Mouse (Mus musculus) hindbrain, embryonic 14.5 days (tissue): Measurements from ENCODE around the gene Akt1s1. TPM values are rescaled to one million over a fixed set of nuclear protein-coding genes. Genes with fewer than 3 reads are reported as not detected.

Experiments
- ATAC-seq: fragments of 200-750 bp; cut with Nextera tagmentation; 2 replicates; pipeline ENCODE4 v1.8.0; 2017; ENCODE audit warnings: moderate number of reproducible peaks, mild to moderate bottlenecking, moderate TSS enrichment, moderate library complexity; ENCODE audit not compliant: low FRiP score
- DNase-seq: peaks from one replicate; pipeline ENCODE4 v3.0.0-alpha.2; 2015; ENCODE audit warnings: low spot score
- H3K27ac ChIP-seq: fragments of 300-500 bp; sonication (generic); 2 replicates; pipeline ENCODE4 v1.5.1; 2014; ENCODE audit warnings: mild to moderate bottlenecking, moderate library complexity
- H3K27me3 ChIP-seq: fragments of 300-500 bp; sonication (generic); 2 replicates; pipeline ENCODE4 v1.6.1; 2014; ENCODE audit warnings: mild to moderate bottlenecking, low read length, mixed read lengths; ENCODE audit not compliant: control insufficient read depth, insufficient read depth
- H3K36me3 ChIP-seq: fragments of 300-500 bp; sonication (generic); replicated peaks from 2 replicates; pipeline ENCODE4 v1.6.1; 2014; ENCODE audit not compliant: control insufficient read depth, insufficient read depth
- H3K4me1 ChIP-seq: fragments of 300-500 bp; sonication (generic); replicated peaks from 2 replicates; pipeline ENCODE4 v1.6.1; 2014; ENCODE audit warnings: antibody characterized with exemption, low read length, mixed read lengths; ENCODE audit not compliant: control insufficient read depth, insufficient read depth
- H3K4me2 ChIP-seq: fragments of 300-500 bp; sonication (generic); replicated peaks from 2 replicates; pipeline ENCODE4 v1.6.1; 2014; ENCODE audit warnings: mild to moderate bottlenecking, moderate library complexity
- H3K4me3 ChIP-seq: fragments of 300-500 bp; sonication (generic); replicated peaks from 2 replicates; pipeline ENCODE4 v1.5.1; 2014; ENCODE audit warnings: mild to moderate bottlenecking, low read length
- H3K9ac ChIP-seq: fragments of 300-500 bp; sonication (generic); 2 replicates; pipeline ENCODE4 v1.6.1; 2014
- H3K9me3 ChIP-seq: fragments of 300-500 bp; sonication (generic); 2 replicates; pipeline ENCODE4 v1.6.1; 2016; ENCODE audit warnings: low read length; ENCODE audit not compliant: control insufficient read depth
- WGBS: fragments of 180-500 bp; shearing (Covaris S2); extraction: QIAGEN DNeasy Blood & Tissue Kit; methylation state at CpG from one replicate; pipeline ENCODE4 v1.1.7; 2014; 5-methylcytosine and 5-hydroxymethylcytosine counted together
- polyA plus RNA-seq: library from polyadenylated mRNA; unstranded; fragments of >200 nt; fragmentation: Nextera tagmentation; extraction: Ambion mirVana; gene quantifications from 2 replicates; pipeline ENCODE4 v1.2.1, GENCODE M21; 2014

Gene Akt1s1
- polyA plus RNA-seq, 1 experiment from 2014 or later = 59.1 TPM

GRCm38 (mm10) chr7:44891611-44892010 is 42.8 kb downstream of the Akt1s1 start:
- Histone ChIP-seq H3K4me2 (peak overlapping the region; percentile 91), H3K9ac (peak overlapping the region; percentile 92), H3K36me3 (peaks cover 32% of the 10 kb centered on the region), H3K9me3 (no peaks in the 10 kb centered on the region), H3K4me1 (peaks cover 45% of the 10 kb centered on the region), H3K27ac (peak overlapping the region; percentile 96), H3K4me3 (peak overlapping the region; percentile 90), H3K27me3 (no peaks in the 10 kb centered on the region)
- ATAC-seq (no peak), DNase-seq (no peak)
- 15% methylated on average over 6 of the region's 6 CpGs for WGBS

GRCm38 (mm10) chr7:44892276-44892921 is 43.6 kb downstream of the Akt1s1 start, which contains the start of gene Med25:
Med25 (minus strand) TSS chr7:44892712.
- Histone ChIP-seq H3K27ac (peak within 1 kb of the TSS; percentile 96), H3K36me3 (peaks cover 25% of the 10 kb centered on the region), H3K4me1 (peaks cover 53% of the 10 kb centered on the region), H3K9me3 (no peaks in the 10 kb centered on the region), H3K9ac (peak within 1 kb of the TSS; percentile 92), H3K27me3 (no peaks in the 10 kb centered on the region), H3K4me2 (peak within 1 kb of the TSS; percentile 91), H3K4me3 (peak within 1 kb of the TSS; percentile 90)
- peak; percentile 77 for ATAC-seq
- DNase-seq = peak; percentile 96
- under 1% methylated on average over 56 of the region's 56 CpGs for WGBS

GRCm38 (mm10) chr7:44893197-44893596 is 44.4 kb downstream of the Akt1s1 start:
- Histone ChIP-seq H3K9me3 (no peaks in the 10 kb centered on the region), H3K4me2 (peak overlapping the region; percentile 91), H3K27ac (peak overlapping the region; percentile 96), H3K4me1 (peaks cover 53% of the 10 kb centered on the region), H3K27me3 (no peaks in the 10 kb centered on the region), H3K9ac (peak overlapping the region; percentile 28; the same call in 1 of the 2 replicates), H3K4me3 (peak overlapping the region; percentile 90), H3K36me3 (peaks cover 24% of the 10 kb centered on the region)
- ATAC-seq (no peak), DNase-seq (peak; percentile 42)
- WGBS = 5% methylated on average over 8 of the region's 8 CpGs

- no peak for DNase-seq
- WGBS = 89% methylated on average over 3 of the region's 3 CpGs
- Histone ChIP-seq H3K9me3 (no peaks in the 10 kb centered on the region), H3K27me3 (no peaks in the 10 kb centered on the region), H3K4me1 (peaks cover 53% of the 10 kb centered on the region), H3K36me3 (peaks cover 16% of the 10 kb centered on the region), H3K9ac (no peak overlapping the region), H3K4me2 (no peak overlapping the region), H3K27ac (peak overlapping the region; percentile 96), H3K4me3 (no peak overlapping the region)
- ATAC-seq = no peak
These were observed 45.4 kb downstream of the Akt1s1 start for GRCm38 (mm10) chr7:44894175-44894574.

GRCm38 (mm10) chr7:44895206-44895592 is 46.4 kb downstream of the Akt1s1 start:
- no peak for ATAC-seq
- DNase-seq = no peak
- WGBS = 17% methylated on average over 7 of the region's 7 CpGs
- H3K27ac ChIP-seq = peak overlapping the region; percentile 91
- peak overlapping the region; percentile 38 for H3K9ac ChIP-seq
- H3K4me2 ChIP-seq = peak overlapping the region; percentile 61
- peak overlapping the region; percentile 51 for H3K4me3 ChIP-seq
- peaks cover 52% of the 10 kb centered on the region for H3K4me1 ChIP-seq
- H3K36me3 ChIP-seq = peaks cover 20% of the 10 kb centered on the region
- H3K9me3 ChIP-seq = no peaks in the 10 kb centered on the region
- no peaks in the 10 kb centered on the region for H3K27me3 ChIP-seq

GRCm38 (mm10) chr7:44895593-44896434 is 47.0 kb downstream of the Akt1s1 start, which contains the start of gene Fuz:
Fuz (plus strand) TSS chr7:44896079.
- H3K27ac ChIP-seq = peak within 1 kb of the TSS; percentile 91
- peak within 1 kb of the TSS; percentile 64 for H3K9ac ChIP-seq
- H3K9me3 ChIP-seq = no peaks in the 10 kb centered on the region
- H3K4me1 ChIP-seq = peaks cover 46% of the 10 kb centered on the region
- WGBS = under 1% methylated on average over 34 of the region's 34 CpGs
- peaks cover 21% of the 10 kb centered on the region for H3K36me3 ChIP-seq
- H3K4me3 ChIP-seq = peak within 1 kb of the TSS; percentile 51
- H3K4me2 ChIP-seq = peak within 1 kb of the TSS; percentile 61
- DNase-seq = peak; percentile 94
- no peaks in the 10 kb centered on the region for H3K27me3 ChIP-seq
- ATAC-seq = peak; percentile 78

GRCm38 (mm10) chr7:44896499-44896898 is 47.7 kb downstream of the Akt1s1 start:
- DNase-seq (no peak), ATAC-seq (no peak)
- Histone ChIP-seq H3K4me1 (peaks cover 44% of the 10 kb centered on the region), H3K4me3 (peak overlapping the region; percentile 51), H3K4me2 (peak overlapping the region; percentile 61), H3K9me3 (no peaks in the 10 kb centered on the region), H3K27ac (peak overlapping the region; percentile 91), H3K27me3 (no peaks in the 10 kb centered on the region), H3K9ac (peak overlapping the region; percentile 64), H3K36me3 (peaks cover 25% of the 10 kb centered on the region)
- 31% methylated on average over 10 of the region's 10 CpGs for WGBS

- no peak overlapping the region for H3K27ac ChIP-seq
- DNase-seq (no peak), ATAC-seq (no peak)
- no peak overlapping the region for H3K4me2 ChIP-seq
- H3K4me1 ChIP-seq = peaks cover 36% of the 10 kb centered on the region
- peaks cover 46% of the 10 kb centered on the region for H3K36me3 ChIP-seq
- H3K27me3 ChIP-seq = no peaks in the 10 kb centered on the region
- H3K9ac ChIP-seq = no peak overlapping the region
- WGBS = 34% methylated on average over 18 of the region's 19 CpGs
- H3K9me3 ChIP-seq = no peaks in the 10 kb centered on the region
- H3K4me3 ChIP-seq = no peak overlapping the region
These were observed 49.8 kb downstream of the Akt1s1 start for GRCm38 (mm10) chr7:44898607-44899006.

- peaks cover 66% of the 10 kb centered on the region for H3K36me3 ChIP-seq
- ATAC-seq (no peak), DNase-seq (no peak)
- H3K9me3 ChIP-seq = no peaks in the 10 kb centered on the region
- no peak overlapping the region for H3K4me2 ChIP-seq
- H3K27me3 ChIP-seq = no peaks in the 10 kb centered on the region
- peaks cover 19% of the 10 kb centered on the region for H3K4me1 ChIP-seq
- H3K9ac ChIP-seq = no peak overlapping the region
- no peak overlapping the region for H3K4me3 ChIP-seq
- WGBS = 84% methylated on average over 11 of the region's 11 CpGs
- no peak overlapping the region for H3K27ac ChIP-seq
These were observed 51.8 kb downstream of the Akt1s1 start for GRCm38 (mm10) chr7:44900632-44901031.
